Mouse (Mus musculus) spleen, postnatal 14 days (tissue): ENCODE results near the gene Vangl2.

Experiments
- DNase-seq, 2 experiments: peaks; one replicate each; pipeline ENCODE4 v3.0.0; 2021 to 2022; ENCODE audit warnings: low spot score in 2 of 2

The Vangl2 gene

GRCm38 (mm10) chr1:172028394-172029275 is at the start of gene Vangl2:
TSS of gene Vangl2 (minus strand) at chr1:172028444.
- no peak for DNase-seq

GRCm38 (mm10) chr1:172077981-172078380 is 49.7 kb upstream of the Vangl2 start:
- no peak for DNase-seq

- no peak for DNase-seq
Measured at GRCm38 (mm10) chr1:172072604-172073003, 44.4 kb upstream of the Vangl2 start.

DNA sequence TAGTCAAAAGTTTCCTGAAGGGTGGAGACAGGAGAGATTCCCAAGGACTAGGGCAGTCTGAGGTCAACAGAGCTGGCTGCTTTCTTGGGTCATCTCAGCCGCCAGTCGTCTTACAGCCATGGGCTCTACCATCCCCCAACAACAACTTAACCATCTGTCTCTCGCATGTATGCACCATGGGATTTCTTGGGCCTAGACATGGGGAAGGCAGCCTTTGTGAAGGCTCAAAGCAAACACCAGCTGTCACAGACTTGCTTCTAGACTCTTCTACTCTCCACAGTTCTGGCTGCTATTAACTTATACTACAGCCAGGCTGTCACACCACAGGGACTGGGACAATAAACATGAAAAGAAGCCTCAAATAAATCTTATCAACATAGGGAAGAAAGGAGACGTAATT is 43.3 kb upstream of the Vangl2 start:
- DNase-seq, result no peak

DNA sequence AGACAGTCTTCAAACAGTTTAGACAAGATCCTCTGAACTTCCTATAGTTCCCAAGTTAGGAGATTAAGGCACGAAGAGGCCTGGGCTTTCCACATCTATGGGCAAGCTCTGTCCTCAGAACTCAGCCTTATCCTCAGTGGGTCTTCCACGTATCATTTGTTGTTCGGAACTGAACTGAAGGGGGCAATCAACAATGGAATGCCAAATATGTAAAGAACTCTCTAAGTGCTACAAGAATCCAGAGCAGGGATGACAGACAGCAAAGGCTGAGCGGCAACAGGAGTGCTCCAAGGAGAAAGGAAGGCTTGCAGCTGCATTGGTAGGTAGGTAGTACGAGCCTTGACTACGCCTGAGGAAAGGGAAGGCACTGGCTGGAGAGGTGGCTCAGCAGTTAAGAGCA is 42.0 kb upstream of the Vangl2 start:
- DNase-seq, result no peak

GRCm38 (mm10) chr1:172064613-172065141 is 36.4 kb upstream of the Vangl2 start:
- DNase-seq, result no peak

DNA sequence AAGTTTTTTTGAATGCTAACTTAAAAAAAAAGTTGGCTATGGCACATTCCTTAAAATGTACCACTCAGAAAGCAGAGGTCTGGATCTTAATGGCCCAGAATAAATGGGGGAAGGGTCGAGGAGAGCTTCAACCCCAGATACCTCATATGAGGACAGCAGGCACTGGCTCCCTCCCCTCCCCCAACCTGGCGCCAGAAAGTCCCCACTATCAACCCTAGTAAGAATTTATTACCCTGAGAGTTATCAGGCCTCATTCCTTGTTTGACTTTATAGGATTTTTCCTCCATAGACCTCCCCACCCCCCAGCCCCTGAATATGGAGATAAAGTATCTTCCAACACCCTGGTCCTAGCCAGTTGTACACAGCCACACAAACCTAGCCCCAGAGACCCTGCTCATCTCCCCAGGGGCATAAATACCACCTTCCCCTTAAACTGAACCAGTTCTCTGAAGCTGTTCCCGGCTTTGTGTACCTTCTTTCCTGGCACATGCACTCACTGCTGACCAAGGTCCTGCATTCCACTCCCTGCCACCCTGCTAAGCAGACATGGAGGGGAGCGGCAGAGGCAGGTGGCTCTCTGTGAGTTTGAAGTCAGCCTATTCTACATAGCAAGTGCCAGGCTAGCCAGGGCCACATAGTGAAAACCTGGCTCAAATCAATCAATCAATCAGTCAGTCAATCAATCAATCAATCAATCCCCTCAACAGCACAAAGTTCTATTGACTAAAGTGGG is 35.2 kb upstream of the Vangl2 start:
- no peak for DNase-seq

- no peak for DNase-seq
Measured at GRCm38 (mm10) chr1:172062101-172062500, 33.9 kb upstream of the Vangl2 start.

DNA sequence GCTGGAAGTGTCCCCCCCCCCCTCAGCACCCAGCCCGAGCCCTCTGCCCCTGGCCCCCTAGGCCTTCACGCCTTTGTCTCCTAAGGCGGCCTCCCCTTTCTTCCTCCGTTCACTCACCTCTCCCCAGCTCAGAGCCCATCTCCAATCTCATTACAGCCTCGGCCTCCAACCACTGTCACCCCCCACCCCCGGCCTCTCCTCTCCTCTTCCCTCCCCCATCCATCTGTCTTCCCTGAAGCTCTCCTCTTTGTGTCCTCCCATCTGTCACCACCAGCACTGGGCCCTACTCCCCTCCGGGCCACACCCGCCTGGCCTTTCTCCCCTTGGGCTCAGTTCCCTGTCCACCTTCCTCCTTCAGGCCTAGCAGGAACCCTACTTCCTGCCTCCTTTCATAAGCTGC is 33.0 kb upstream of the Vangl2 start:
- no peak for DNase-seq

GRCm38 (mm10) chr1:172060659-172061058 is 32.4 kb upstream of the Vangl2 start:
- no peak for DNase-seq

- DNase-seq, result no peak
Measured at GRCm38 (mm10) chr1:172058874-172059273, 30.6 kb upstream of the Vangl2 start.

- DNase-seq, result no peak
Measured at GRCm38 (mm10) chr1:172058321-172058720, 30.1 kb upstream of the Vangl2 start.

- DNase-seq, result no peak
Measured at GRCm38 (mm10) chr1:172057491-172057921, 29.3 kb upstream of the Vangl2 start, which contains the start of gene Nhlh1. TSS of gene Nhlh1 (minus strand) at chr1:172057573.

DNA sequence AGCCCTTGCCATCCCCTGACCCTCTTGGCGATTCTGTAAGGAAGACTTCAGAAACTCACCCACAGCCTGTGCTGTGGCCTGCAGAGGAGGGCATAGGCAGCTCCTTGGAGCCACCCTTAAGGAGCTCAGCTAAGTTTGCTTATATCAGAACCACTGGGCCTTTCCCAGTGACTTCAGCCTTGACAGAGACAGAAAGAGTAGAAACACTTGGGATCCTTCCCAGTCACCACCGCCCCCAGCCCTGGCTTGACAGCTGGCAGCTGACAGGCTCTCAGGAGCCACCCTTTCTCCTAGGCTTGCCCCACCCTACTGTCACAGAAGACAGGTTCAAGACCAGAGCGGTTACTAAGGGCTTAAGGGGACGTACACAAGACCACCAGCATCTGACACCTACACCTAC is 28.0 kb upstream of the Vangl2 start:
- no peak for DNase-seq

- DNase-seq, result no peak
Measured at GRCm38 (mm10) chr1:172053541-172054440, 25.5 kb upstream of the Vangl2 start.

GRCm38 (mm10) chr1:172052766-172053279 is 24.6 kb upstream of the Vangl2 start:
- DNase-seq, result no peak

DNA sequence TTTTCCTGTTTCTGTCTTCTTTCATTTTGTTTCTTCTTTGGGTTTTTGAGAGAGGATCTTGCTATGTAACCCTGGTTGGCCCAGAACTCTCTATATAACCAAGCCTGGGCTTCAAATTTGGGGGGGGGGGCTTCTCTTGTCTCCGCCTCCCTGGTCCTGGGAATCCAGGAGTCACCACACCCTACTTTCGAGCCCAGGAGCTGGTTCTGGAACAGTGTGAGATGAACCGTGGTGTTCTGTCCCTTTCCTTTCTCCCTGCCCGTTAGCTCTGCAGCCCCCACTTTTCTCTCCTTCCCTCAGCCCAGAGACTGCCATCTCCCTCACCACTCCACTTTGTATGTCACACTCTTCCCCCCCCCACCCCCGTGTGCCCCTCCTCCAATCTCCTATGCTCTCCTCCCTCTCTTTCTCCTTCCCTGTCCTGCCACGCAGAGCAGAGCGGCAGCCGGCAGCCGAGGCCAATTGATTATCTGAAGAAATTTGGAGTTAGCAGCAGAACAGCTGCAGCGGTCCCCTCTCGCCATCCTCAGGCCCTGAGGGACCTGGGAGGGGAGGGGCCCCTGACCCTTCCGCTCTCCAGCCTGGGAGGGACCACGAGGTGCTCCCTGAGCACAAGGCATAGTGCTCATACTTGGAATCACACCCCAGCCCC is 21.0 kb upstream of the Vangl2 start:
- DNase-seq, result no peak

- no peak for DNase-seq
Measured at GRCm38 (mm10) chr1:172048241-172048734, 20.0 kb upstream of the Vangl2 start.

DNA sequence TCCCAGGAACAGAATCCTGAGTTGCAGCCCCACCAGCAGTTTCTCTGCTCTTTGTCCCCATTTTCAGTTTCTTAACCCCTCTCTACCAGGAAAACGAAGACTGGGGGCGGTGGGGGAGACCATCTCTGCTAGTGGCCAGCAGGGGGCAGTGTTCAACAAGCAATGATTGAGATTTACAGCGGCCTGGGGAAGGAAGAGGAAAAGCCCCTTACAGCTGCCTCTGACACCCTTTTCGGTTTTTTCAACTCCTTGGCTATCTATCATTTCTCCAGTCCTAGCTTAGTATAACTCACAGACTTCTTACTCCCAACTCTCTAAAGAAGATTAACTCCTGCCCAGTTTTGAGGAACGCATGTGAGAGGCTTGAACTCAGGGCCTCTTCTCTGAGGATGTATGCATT is 18.7 kb upstream of the Vangl2 start:
- DNase-seq, result peak; percentile 24 to 61

- DNase-seq, result no peak
Measured at GRCm38 (mm10) chr1:172046410-172046809, 18.2 kb upstream of the Vangl2 start.

GRCm38 (mm10) chr1:172029914-172030313 is 1.7 kb upstream of the Vangl2 start:
- DNase-seq, result no peak
